20 mouse cellular contexts compared by ENCODE assay signal in genomic region chr1:153286216-153286615, GRCm38 (mm10). TPM values are rescaled to one million over a fixed set of nuclear protein-coding genes. Genes with fewer than 3 reads are reported as not detected.
DNase-seq lines count a peak whose midpoint lies in the region; ATAC-seq and TF ChIP-seq lines count a peak whose summit lies in the region.
"Had no signal": no experiment of that assay in that cellular context is flagged by ENCODE, and none has a peak within 500 bp of the region (broad histone marks: within the 10 kb centered on the region; RNA-seq: fewer than 3 reads in every experiment).

No protein-coding gene starts in this region.

- no peaks in the 10 kb centered on the region for H3K36me3 ChIP-seq in heart, embryonic 11.5 days (ENCODE audit: control insufficient read depth, insufficient read depth, low read length)
- H3K36me3 ChIP-seq in liver, postnatal 0 days (replicated peaks; ENCODE audit: insufficient read depth, low read length) = no peaks in the 10 kb centered on the region
- no peaks in the 10 kb centered on the region for H3K36me3 ChIP-seq in liver, embryonic 12.5 days
- H3K36me3 ChIP-seq: hindbrain, embryonic 10.5 days; limb, embryonic 10.5 days; midbrain, embryonic 13.5 days had no signal

- no peak overlapping the region for H3K9ac ChIP-seq in heart, embryonic 11.5 days (ENCODE audit: low read depth, low read length)
- H3K9ac ChIP-seq in liver, postnatal 0 days (replicated peaks) = no peak overlapping the region
- H3K9ac ChIP-seq in liver, embryonic 12.5 days = no peak overlapping the region
- H3K9ac ChIP-seq: liver, embryonic 14.5 days; midbrain, embryonic 13.5 days had no signal

- H3K4me2 ChIP-seq in heart, embryonic 11.5 days = no peak overlapping the region
- H3K4me2 ChIP-seq in liver, postnatal 0 days (ENCODE audit: low read depth, low read length) = no peak overlapping the region
- H3K4me2 ChIP-seq in liver, embryonic 12.5 days = no peak overlapping the region
- H3K4me2 ChIP-seq: midbrain, embryonic 13.5 days had no signal

- TF ChIP-seq CTCF in liver, postnatal 0 days (IDR thresholded peaks at IDR 0.05; ENCODE audit: low read depth) = no peak

- DNase-seq in heart, adult 9 months (ENCODE audit: low spot score in 2 of 2) = no peak
- no peak for DNase-seq in liver, postnatal 0 days
- no peak for DNase-seq in MN1 (ENCODE audit: low spot score)
- DNase-seq: cerebellum, postnatal 10 days; gastrocnemius, postnatal 10 days; kidney, adult 8-10 months; kidney, postnatal 25 days; retina, postnatal 1 day had no signal

- peaks cover 39% of the 10 kb centered on the region for H3K4me1 ChIP-seq in heart, embryonic 11.5 days (ENCODE audit: control insufficient read depth, insufficient read depth, low read length)
- peaks cover 10% of the 10 kb centered on the region; the same call in 1 of the 2 replicates for H3K4me1 ChIP-seq in liver, postnatal 0 days (ENCODE audit: insufficient read depth)
- peaks cover 30% of the 10 kb centered on the region for H3K4me1 ChIP-seq in liver, embryonic 12.5 days
- H3K4me1 ChIP-seq in brown adipose tissue, adult 24 weeks (ENCODE audit: control insufficient read depth, insufficient read depth, insufficient read length, low read length) = peaks cover 23% of the 10 kb centered on the region

- peak overlapping the region; percentile 50; the same call in 1 of the 2 replicates for H3K27ac ChIP-seq in heart, embryonic 11.5 days (ENCODE audit: low read depth, low read length)
- H3K27ac ChIP-seq in liver, postnatal 0 days (ENCODE audit: low read depth) = 0 out of 2 replicates have a peak overlapping the region, but pooled peaks have one; percentile 2
- H3K27ac ChIP-seq in liver, embryonic 12.5 days = no peak overlapping the region
- H3K27ac ChIP-seq in brown adipose tissue, adult 24 weeks (replicated peaks; ENCODE audit: low read depth, low read length) = peak overlapping the region; percentile 42
- H3K27ac ChIP-seq: hindbrain, embryonic 10.5 days; left cerebral cortex, adult 2 months; limb, embryonic 10.5 days; liver, embryonic 14.5 days; macrophage; midbrain, embryonic 13.5 days had no signal

- no peaks in the 10 kb centered on the region for H3K9me3 ChIP-seq in heart, embryonic 11.5 days (replicated peaks; ENCODE audit: control insufficient read depth, low read length)
- H3K9me3 ChIP-seq in liver, postnatal 0 days (ENCODE audit: low read length) = 0 out of 2 replicates have a peak, but pooled peaks cover 2% of the 10 kb centered on the region
- H3K9me3 ChIP-seq in liver, embryonic 12.5 days (replicated peaks) = no peaks in the 10 kb centered on the region
- H3K9me3 ChIP-seq: hindbrain, embryonic 10.5 days; limb, embryonic 10.5 days; midbrain, embryonic 13.5 days had no signal

- H3K4me3 ChIP-seq in heart, embryonic 11.5 days (ENCODE audit: low read depth, low read length) = no peak overlapping the region
- H3K4me3 ChIP-seq in liver, postnatal 0 days (ENCODE audit: low read depth, low read length) = no peak overlapping the region
- H3K4me3 ChIP-seq in liver, embryonic 12.5 days = no peak overlapping the region
- no peak overlapping the region for H3K4me3 ChIP-seq in brown adipose tissue, adult 24 weeks (ENCODE audit: insufficient read depth, low read depth, low read length)
- H3K4me3 ChIP-seq: erythroblast, embryonic 14.5 days; hindbrain, embryonic 10.5 days; left cerebral cortex, adult 2 months; limb, embryonic 10.5 days; midbrain, embryonic 13.5 days had no signal

- H3K27me3 ChIP-seq in heart, embryonic 11.5 days (ENCODE audit: control insufficient read depth, insufficient read depth, low read length) = no peaks in the 10 kb centered on the region
- H3K27me3 ChIP-seq in liver, postnatal 0 days (ENCODE audit: insufficient read depth, low read length) = no peaks in the 10 kb centered on the region
- no peaks in the 10 kb centered on the region for H3K27me3 ChIP-seq in liver, embryonic 12.5 days (replicated peaks)
- H3K27me3 ChIP-seq: midbrain, embryonic 13.5 days had no signal

- no peak for ATAC-seq in heart, embryonic 11.5 days (replicated peaks; ENCODE audit: insufficient number of reproducible peaks, low FRiP score, low TSS enrichment)
- ATAC-seq in liver, postnatal 0 days = peak; percentile 48
- ATAC-seq in liver, embryonic 12.5 days = no peak
- 0 out of 2 replicates have a peak, but pooled peaks have one; percentile 22 for ATAC-seq in megakaryocyte-erythroid progenitor cell, adult 5-6 weeks (replicated peaks; ENCODE audit: low FRiP score, low TSS enrichment, poor library complexity, severe bottlenecking)
- ATAC-seq: inflammation-experienced regulatory T-cells, adult 6 months; midbrain, embryonic 13.5 days had no signal

- WGBS in heart, embryonic 11.5 days (ENCODE audit: insufficient replicate concordance) = 78% methylated on average over 9 of the region's 9 CpGs
- 76% methylated on average over 9 of the region's 9 CpGs for WGBS in liver, postnatal 0 days (ENCODE audit: insufficient replicate concordance)
- 78% methylated on average over 9 of the region's 9 CpGs for WGBS in liver, embryonic 12.5 days (ENCODE audit: insufficient replicate concordance)

- TF ChIP-seq EP300 in liver, postnatal 0 days (IDR thresholded peaks at IDR 0.05; ENCODE audit: low read depth) = no peak

RNA-seq across cellular contexts. Expression of gene Lamc1, which starts 46.4 kb away (rescaled TPM):
- 87.6 and 98.2 TPM in 2 replicates for polyA plus RNA-seq in heart, embryonic 11.5 days (2014; fragmentation: Nextera tagmentation; extraction: Ambion mirVana)
- 9.6 and 11.5 TPM in 2 replicates for polyA plus RNA-seq in liver, postnatal 0 days (2015; fragmentation: Nextera tagmentation; extraction: Ambion mirVana)
- 14.8 and 15.7 TPM in 2 replicates for polyA plus RNA-seq in liver, embryonic 12.5 days (2016; fragmentation: Nextera tagmentation; extraction: Ambion mirVana)
- 47.1 and 62.0 TPM in 2 replicates for polyA plus RNA-seq in brown adipose tissue, adult 24 weeks (2012; ENCODE audit: insufficient read depth, insufficient read length, missing spikeins)
- 2.7 and 3.0 TPM in 2 replicates for total RNA-seq in megakaryocyte-erythroid progenitor cell, adult 5-6 weeks (2014; fragmentation: Nextera tagmentation)
- total RNA-seq in megakaryocyte-erythroid progenitor cell, adult 5-6 weeks (2017) = 0.91 and 1.3 TPM in 2 replicates

Comparison
In these comparisons a context has a peak if more than half of its experiments do, and no peak if none do; other contexts are left out.
1. ATAC-seq: peak in liver, postnatal 0 days (single experiment) and megakaryocyte-erythroid progenitor cell, adult 5-6 weeks (single experiment); none in heart, embryonic 11.5 days (single experiment) and liver, embryonic 12.5 days (single experiment).